Mouse (Mus musculus) ES-Bruce4 (cell line): ENCODE measurements around the gene Sectm1b. TPM values are rescaled to one million over a fixed set of nuclear protein-coding genes. Genes with fewer than 3 reads are reported as not detected.
A peak's percentile ranks its signal among the peaks of the same experiment; 100 is the strongest.

Experiments used
- H3K27ac ChIP-seq: 2 replicates; pipeline ENCODE4 v1.5.1; 2012; ENCODE audit warnings: low read length, inconsistent platforms; ENCODE audit not compliant: insufficient read depth
- H3K27me3 ChIP-seq: 2 replicates; pipeline ENCODE4 v1.6.1; 2012; ENCODE audit warnings: mild to moderate bottlenecking, low read length, inconsistent platforms; ENCODE audit not compliant: control insufficient read depth, poor library complexity, insufficient read depth, severe bottlenecking
- H3K36me3 ChIP-seq: 2 replicates; pipeline ENCODE4 v1.6.1; 2012; ENCODE audit warnings: inconsistent platforms, mild to moderate bottlenecking, low read length, moderate library complexity; ENCODE audit not compliant: control insufficient read depth, poor library complexity, insufficient read depth, severe bottlenecking
- H3K4me1 ChIP-seq: one replicate; pipeline ENCODE4 v1.8.1; 2011; ENCODE audit warnings: low read length; ENCODE audit not compliant: control insufficient read depth, insufficient read depth
- H3K4me3 ChIP-seq: 2 replicates; pipeline ENCODE4 v1.5.1; 2011; ENCODE audit warnings: low read depth, mild to moderate bottlenecking, low read length
- H3K9ac ChIP-seq: 2 replicates; pipeline ENCODE4 v1.6.1; 2012; ENCODE audit warnings: low read depth, mild to moderate bottlenecking, inconsistent platforms; ENCODE audit not compliant: poor library complexity, severe bottlenecking
- H3K9me3 ChIP-seq: replicated peaks from 2 replicates; pipeline ENCODE4 v1.6.1; 2012; ENCODE audit warnings: mild to moderate bottlenecking, low read length, inconsistent platforms; ENCODE audit not compliant: control insufficient read depth, poor library complexity, insufficient read depth, severe bottlenecking
- CTCF ChIP-seq: IDR thresholded peaks from one replicate; pipeline ENCODE4 v1.8.1; 2011; ENCODE audit warnings: low read depth, low read length
- EP300 ChIP-seq: IDR thresholded peaks from 2 replicates; pipeline ENCODE4 v1.6.1; 2011; ENCODE audit warnings: low read depth, low read length; ENCODE audit not compliant: insufficient read depth
- POLR2A ChIP-seq: IDR thresholded peaks from one replicate; pipeline ENCODE4 v1.8.1; 2011; ENCODE audit warnings: low read length; ENCODE audit not compliant: insufficient read depth
- polyA plus RNA-seq: library from polyadenylated mRNA; stranded (reverse); fragments of >200 nt; gene quantifications from 2 replicates; pipeline ENCODE4 v1.2.4, GENCODE M21; 2011; ENCODE audit warnings: low read depth; ENCODE audit not compliant: missing spikeins, insufficient read depth, insufficient read length

Sectm1b gene
- polyA plus RNA-seq, 1 experiment = not detected

DNA sequence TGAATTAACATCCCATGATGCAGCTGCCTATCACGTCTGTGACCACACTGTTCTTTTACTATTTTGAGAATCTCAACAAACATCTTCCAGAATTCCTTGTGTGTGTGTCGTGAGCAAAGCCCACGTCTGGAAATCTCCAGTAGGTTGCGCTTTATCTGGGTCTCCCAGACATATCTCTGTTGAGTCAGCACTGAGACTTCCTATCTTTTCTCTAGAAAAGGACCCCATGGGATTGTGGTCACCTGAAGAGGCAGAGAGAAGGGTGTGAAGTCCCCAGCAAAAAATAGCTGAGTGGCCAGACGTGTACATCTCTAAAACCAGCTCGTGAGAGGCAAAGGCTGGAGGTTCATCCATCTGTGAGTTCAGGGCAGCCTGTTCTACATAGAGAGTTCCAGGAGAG is 39.2 kb downstream of the Sectm1b start:
- no peaks in the 10 kb centered on the region for H3K4me1 ChIP-seq
- no peak overlapping the region for H3K9ac ChIP-seq
- TF ChIP-seq CTCF = no peak
- no peak for TF ChIP-seq POLR2A
- no peak for TF ChIP-seq EP300
- H3K36me3 ChIP-seq = no peaks in the 10 kb centered on the region
- no peak overlapping the region for H3K27ac ChIP-seq
- H3K9me3 ChIP-seq = no peaks in the 10 kb centered on the region
- no peak overlapping the region for H3K4me3 ChIP-seq
- no peaks in the 10 kb centered on the region for H3K27me3 ChIP-seq

DNA sequence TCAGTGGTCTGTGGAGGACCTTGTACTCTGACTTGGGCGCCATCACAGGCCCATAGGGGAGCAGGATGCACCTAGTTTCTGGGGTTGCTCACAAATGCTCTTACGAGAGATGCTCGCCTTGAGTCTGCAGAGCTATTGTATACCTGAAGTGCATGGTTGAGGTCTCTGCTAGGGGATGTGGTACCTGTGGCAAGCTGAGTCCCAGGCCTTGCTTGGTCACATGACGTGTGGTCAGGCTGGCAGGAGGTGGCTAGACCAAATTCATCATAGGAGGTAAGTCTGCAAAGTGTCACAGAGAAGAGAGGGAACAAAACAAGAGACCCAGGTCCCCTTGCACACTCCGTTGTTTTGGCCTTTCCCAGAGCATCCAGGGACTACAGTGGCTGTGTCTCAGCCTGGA is 43.9 kb downstream of the Sectm1b start:
- no peaks in the 10 kb centered on the region for H3K4me1 ChIP-seq
- no peak overlapping the region for H3K9ac ChIP-seq
- H3K36me3 ChIP-seq = no peaks in the 10 kb centered on the region
- no peak for TF ChIP-seq CTCF
- TF ChIP-seq EP300 = no peak
- no peak for TF ChIP-seq POLR2A
- no peak overlapping the region for H3K4me3 ChIP-seq
- H3K27me3 ChIP-seq = no peaks in the 10 kb centered on the region
- H3K27ac ChIP-seq = no peak overlapping the region
- H3K9me3 ChIP-seq = no peaks in the 10 kb centered on the region

DNA sequence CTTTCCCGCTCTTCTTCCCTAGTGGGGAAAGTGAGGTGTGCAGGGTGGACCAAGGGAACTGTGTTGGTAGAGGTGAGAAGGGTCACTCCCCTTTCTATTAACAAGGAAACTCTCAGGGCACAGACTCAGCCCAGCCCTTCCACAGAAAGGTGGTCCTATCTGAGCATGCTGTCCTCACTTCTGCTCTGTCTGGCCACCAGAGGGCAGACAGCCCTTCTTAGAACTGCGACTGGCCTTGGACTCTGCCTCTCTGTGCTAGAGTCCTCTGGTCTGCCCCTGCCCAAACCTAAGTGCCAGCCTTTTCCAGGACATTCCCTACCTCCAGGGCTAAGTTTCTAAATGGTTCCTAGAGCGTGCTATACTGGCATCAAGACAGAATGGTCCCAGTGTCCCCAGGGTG is 45.7 kb downstream of the Sectm1b start:
- H3K27ac ChIP-seq = no peak overlapping the region
- H3K9ac ChIP-seq = no peak overlapping the region
- H3K27me3 ChIP-seq = no peaks in the 10 kb centered on the region
- H3K4me1 ChIP-seq = no peaks in the 10 kb centered on the region
- no peak overlapping the region for H3K4me3 ChIP-seq
- TF ChIP-seq POLR2A (no peak), CTCF (peak; percentile 93)
- H3K36me3 ChIP-seq = no peaks in the 10 kb centered on the region
- H3K9me3 ChIP-seq = no peaks in the 10 kb centered on the region

DNA sequence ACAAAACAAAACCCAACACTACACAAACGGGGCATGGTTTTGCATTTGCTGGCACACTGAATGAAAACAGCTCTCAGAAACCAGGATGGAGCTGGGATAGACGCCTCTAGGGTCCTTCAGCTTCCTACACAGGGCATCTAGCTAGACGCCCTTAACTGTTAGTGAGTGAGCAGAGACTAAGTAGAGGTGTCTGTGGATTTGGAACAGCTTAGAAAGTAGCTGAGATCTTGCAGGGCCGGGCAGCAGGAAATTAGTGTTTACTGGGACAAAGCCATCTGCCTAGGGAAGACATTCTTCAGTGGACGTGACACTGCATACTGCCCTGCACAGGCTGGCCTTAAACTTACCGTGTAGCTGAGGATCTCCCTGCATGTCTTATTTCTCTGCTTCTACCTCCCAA is 47.9 kb downstream of the Sectm1b start:
- Histone ChIP-seq H3K9me3 (no peaks in the 10 kb centered on the region), H3K4me3 (no peak overlapping the region), H3K4me1 (no peaks in the 10 kb centered on the region), H3K9ac (no peak overlapping the region), H3K27ac (no peak overlapping the region), H3K27me3 (no peaks in the 10 kb centered on the region), H3K36me3 (no peaks in the 10 kb centered on the region)
- TF ChIP-seq CTCF (no peak), POLR2A (no peak), EP300 (no peak)

DNA sequence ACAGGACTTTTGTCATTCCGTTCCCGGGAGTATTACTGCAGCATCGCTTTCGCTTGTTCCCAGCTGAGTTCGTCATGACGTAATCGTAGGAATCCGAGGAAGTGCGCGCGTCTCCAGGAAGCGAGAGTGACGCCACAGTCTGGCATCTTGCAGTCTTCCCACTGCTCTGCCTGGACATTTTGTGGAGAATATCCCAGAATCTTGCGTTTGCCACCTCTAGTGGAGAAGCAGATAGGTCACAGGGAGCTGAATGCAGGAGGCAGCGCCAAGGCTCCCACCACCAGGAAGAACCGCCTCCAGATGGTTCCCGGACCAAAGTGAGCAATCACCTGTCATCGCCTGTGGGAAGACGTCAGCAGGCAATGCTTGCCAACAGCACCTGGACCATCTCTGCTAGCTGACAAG is 48.5 kb downstream of the Sectm1b start:
- Histone ChIP-seq H3K27ac (no peak overlapping the region), H3K9ac (no peak overlapping the region), H3K9me3 (no peaks in the 10 kb centered on the region), H3K4me3 (no peak overlapping the region), H3K27me3 (no peaks in the 10 kb centered on the region), H3K36me3 (no peaks in the 10 kb centered on the region), H3K4me1 (no peaks in the 10 kb centered on the region)
- TF ChIP-seq CTCF (no peak), EP300 (no peak), POLR2A (no peak)

DNA sequence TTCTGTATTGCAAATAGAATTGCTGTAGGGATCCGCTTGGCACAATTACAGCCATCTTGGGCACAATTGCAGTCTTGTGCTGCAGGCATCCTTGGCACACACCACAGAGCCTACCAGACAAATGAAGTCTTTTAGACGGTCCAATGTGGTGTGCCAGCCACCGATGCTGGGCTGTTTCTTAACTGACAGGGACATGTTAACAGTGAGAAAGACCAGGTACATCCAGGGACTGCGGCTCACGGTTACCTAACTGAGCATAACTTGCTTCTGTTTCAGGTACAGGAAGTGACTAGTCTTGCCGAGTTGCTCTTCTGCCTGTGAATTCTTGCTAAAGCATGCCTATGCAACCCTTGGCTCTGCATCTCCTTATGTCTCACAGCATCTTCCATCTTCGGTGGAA is 49.7 kb downstream of the Sectm1b start:
- no peaks in the 10 kb centered on the region for H3K27me3 ChIP-seq
- H3K36me3 ChIP-seq = no peaks in the 10 kb centered on the region
- no peaks in the 10 kb centered on the region for H3K9me3 ChIP-seq
- H3K9ac ChIP-seq = no peak overlapping the region
- no peaks in the 10 kb centered on the region for H3K4me1 ChIP-seq
- TF ChIP-seq CTCF = no peak
- TF ChIP-seq EP300 = no peak
- no peak for TF ChIP-seq POLR2A
- no peak overlapping the region for H3K4me3 ChIP-seq
- H3K27ac ChIP-seq = no peak overlapping the region
